Mouse (Mus musculus) layer of hippocampus, postnatal 10 days (tissue): ENCODE measurements around the gene Gm12166. TPM values are rescaled to one million over a fixed set of nuclear protein-coding genes. Genes with fewer than 3 reads are reported as not detected.
"Not testable (repeated sequence)": the region's sequence is repeated elsewhere in the genome, so short reads cannot be mapped to it uniquely, and the experiment has no call there.

Experiments used
- DNase-seq, 2 experiments: peaks; one replicate each; pipeline ENCODE4 v3.0.0; 2021; ENCODE audit warnings: low spot score in 2 of 2
- total RNA-seq, 2 experiments: library from RNA; stranded (reverse); gene quantifications; 2 replicates each; pipeline ENCODE4 v1.2.3; 2021

The Gm12166 gene
- total RNA-seq, 2 experiments from 2014 or later, result 3.6 to 3.7 TPM

DNA sequence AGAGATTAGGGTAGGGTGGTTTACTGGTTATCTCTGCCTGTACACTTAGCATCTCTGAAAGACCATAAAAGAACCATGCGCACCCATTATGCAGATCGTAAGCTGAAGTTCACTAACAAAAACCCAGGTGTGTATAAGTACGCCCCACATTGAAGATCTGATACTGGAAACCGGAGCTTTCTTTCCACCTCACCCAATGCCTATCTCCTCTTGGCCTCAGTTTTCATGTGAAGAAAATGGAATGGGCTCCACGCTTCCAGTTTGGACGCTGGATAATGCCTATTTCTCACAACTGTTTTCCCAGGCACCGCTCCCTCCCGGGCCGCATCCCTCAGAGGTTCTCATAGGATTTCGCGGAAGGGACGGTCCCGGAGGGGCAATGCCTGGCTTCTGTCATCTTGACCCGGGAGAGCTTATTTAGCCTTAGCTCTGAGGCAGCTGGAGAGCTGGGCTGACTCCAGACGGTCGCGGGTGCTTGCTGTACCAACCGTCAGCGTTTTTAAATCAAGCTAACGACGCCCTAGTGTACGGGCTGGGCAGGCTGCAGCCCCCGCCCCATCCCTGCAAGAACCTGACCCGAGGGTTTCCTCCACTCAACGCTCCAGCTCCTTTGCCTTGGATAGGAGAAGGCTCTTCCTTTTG, 4.8 kb upstream of the Gm12166 start:
- DNase-seq, result peak in 1 of 2 experiments; percentile 44

DNA sequence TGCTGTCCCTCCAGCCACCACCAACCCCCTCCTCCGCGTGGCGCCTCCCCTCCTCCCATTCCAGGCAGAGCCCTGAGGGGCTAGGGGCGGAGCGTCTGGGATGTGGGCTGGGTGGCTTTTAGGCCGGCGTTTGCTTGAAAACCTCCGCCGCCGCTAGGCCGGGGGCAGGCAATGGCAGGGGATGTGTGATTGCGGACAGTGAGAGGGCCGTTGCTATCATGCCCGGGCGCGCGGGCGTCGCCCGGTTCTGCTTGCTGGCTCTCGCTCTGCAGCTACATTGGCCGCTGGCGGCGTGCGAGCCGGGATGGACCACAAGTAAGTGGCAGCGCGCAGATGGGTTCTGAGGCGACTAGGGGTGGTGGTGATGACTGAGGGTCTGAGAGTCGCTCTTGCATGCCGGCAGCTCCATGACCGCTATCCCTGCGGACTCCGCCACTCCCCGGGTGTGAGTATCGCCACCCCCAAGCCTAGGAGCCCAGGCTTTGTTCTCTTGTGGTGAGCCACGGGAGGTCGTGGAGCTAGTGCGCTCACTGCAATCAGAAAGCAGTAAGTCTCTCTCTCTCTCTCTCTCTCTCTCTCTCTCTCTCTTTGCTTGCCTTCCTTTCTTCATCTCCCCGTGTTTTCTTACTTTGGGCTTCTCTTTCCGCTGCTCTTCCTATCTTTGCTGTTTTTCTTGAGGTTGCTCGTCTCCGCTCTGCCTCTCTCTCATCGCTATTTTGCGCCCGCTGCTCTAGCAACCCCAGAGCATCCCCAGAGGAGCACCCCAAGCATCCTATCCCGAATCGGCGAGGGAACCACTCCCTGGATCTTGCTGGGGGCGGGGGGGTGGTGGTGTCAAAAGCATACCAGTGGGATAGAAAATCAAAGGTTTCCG, 4.0 kb upstream of the Gm12166 start, which contains the start of gene Adam19:
Gene Adam19 (plus strand): TSS at position 97 of the 874 bp plus-strand sequence.
- DNase-seq, result peak; percentile 69 to 80

DNA sequence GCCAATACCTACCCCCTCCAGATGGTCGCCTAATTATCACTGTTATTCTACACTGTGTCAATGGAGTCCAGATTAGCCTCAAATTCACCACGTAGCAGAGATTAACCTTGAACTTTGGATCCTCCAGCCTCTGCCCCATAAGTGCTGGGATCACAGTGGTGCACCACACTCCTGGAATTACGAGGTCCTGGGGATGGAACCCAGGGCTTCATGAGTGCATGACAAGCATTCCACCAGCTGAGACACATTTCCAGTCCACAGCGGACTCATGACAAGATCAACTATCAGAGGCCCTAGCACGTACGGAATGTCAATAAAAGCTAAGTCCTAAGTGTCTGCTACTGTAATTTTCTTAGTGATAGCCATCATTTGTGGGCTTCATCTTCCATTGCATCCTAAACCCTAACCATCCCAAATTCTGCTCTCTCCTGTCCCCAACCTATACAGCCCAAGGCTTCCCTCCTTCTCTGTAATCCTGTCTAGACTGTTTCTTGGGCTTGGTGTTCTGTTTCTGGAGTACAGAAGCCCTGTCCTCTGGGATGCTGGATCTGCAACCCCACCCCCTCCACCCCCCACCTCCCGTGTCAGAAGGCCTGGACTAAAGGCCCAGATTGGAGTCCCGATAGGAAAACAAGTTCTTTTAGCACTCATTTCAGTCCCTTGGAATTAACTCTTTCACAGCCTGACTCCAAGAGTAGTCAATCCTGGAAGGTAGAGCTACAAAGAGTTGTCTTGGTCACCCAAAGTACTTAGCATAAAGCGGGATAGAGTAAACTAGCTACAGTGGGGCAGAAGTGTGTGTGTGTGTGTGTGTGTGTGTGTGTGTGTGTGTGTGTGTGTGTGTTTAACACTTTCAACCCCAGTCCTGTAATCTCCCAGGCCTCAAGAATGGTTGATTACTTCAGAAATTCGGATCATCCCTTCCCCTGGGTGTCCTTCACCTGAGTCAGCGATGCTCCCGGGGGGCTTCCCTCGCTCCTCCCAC, 3.1 kb upstream of the Gm12166 start:
- no peak for DNase-seq

DNA sequence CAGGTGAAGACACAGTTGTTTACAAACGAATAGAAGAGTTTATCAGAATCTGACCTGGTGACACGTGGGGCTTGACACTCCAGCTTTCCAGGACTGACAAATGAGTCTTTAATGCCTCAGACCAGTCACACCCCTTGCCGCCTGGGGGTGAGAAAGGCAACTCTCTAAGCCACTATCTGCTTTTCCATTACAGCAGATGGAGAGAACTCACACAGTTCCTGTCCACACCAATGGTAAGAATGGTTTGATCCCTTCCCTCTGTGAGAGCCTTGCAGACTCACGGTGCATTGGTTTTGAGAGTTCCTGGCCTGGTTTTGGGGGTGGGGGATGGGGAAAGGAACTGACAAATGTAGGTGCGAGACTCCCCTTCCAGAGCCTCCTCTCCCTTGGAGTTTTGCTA, 2.2 kb upstream of the Gm12166 start:
- no peak for DNase-seq

DNA sequence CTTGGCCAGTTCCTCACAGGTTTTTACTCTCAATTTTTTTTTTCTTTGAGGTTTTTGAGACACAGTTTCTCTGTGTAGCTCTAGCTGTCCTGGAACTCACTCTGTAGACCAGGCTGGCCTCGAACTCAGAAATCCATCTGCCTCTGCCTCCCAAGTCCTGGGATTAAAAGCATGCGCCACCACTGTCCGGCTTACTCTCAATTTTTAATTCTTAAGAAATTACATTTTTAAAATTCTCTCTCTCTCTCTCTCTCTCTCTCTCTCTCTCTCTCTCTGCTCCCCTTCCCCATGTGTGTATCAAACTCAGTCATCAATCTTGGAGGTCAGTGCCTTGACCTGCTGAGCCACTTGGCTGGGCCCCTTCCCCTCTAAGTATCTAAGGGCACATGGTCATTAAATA, 1.3 kb upstream of the Gm12166 start:
- DNase-seq, result not testable (repeated sequence)

DNA sequence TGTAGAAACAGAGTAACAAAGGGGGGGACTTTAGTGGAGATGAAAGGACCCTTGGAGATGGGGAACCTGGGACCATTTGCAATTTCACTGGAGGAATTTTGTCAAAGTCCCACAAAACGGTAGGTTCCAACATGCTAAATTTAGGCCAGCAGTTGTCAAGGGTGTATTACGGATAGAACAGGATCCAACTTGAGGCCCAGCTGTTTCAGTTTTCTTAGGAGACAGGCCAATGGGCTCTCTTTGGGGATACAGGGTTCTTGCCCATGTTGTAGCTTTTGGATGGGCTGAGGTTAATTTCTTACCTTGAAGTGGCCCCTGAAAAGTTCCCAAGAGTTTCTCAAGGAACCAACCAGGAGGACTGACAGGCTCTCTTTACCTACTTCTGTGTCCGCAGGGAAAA, 4.9 kb downstream of the Gm12166 start:
- no peak for DNase-seq

DNA sequence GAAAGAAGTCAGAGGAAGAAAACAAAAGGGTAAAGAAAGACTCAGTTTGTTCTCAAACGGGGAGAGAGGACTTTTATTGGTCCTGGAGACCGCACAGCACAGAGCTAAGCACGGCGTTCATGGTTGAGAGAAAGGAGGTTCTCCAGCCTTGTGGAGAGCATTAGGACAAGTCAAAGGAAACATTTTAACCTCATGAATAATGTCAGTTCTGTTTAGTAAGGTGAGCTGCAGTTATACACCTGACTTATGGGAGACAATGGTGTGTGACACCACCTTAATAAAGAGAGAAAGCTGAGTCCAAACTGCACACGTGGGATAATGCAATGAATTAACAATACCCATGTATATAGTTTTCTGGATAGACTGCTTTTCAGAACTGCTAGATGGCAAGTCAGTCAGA, 7.3 kb downstream of the Gm12166 start:
- DNase-seq, result no peak

DNA sequence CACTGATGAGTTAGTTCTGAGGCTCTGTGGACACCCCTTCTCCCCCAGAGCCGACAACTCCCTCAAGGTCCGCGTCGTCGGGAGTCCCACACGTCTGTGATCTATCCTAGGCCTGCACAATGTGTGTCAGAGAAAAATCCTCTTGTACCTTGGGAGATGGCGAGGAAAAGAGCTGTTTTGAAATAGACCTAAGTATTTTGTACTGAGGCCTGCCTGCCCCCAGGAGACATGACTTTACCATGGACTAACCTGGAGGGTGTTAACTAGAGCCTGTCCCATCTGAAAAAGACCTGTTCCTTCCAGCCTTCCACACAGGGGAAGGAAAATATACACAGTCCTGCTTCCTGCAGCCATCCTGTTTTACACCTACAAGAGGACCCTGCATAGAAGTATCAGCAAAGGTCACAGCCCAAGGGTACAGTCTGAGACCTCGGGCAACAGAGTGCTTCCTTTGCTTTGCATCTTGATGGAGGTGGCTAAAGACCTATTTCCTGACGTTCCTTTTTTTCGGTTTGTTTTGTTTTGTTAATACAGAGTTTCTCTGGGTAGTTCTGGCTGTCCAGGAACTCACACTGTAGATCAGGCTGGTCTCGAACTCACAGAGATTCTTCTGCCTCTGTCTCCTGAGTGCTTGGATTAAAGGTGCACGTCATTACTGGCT, 10.4 kb downstream of the Gm12166 start:
- no peak for DNase-seq

DNA sequence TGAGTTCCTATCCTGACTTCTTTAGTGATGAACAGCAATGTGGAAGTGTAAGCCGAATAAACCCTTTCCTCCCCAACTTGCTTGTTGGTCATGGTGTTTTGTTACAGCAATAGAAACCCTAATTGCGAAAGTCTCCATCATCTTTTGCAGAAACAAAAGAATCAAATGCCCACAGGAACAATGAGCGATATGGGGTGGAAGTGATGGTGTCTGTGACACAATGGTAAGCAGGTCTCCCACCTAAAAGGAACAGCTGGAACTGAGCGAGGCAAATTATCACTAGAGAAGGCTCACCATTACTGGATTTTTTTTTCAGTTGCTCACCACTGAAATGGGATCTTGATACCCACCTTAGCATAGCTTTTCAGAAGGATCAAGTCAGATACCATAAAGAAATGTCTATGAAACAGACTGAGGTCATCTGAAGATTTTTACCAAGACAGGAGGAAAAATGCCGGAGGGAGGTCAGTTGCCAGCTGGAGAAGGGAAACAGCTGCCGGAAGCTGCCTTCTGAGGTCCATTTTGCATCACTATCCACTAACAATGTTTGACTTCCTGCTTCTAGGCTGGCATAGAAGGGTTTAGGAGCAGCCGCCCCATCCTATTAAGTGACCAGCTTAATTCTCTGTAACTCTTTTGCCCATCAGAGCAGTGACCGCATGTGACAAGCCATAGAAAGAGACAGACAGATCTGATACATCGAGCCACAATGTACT, 11.1 kb downstream of the Gm12166 start:
- DNase-seq, result no peak

DNA sequence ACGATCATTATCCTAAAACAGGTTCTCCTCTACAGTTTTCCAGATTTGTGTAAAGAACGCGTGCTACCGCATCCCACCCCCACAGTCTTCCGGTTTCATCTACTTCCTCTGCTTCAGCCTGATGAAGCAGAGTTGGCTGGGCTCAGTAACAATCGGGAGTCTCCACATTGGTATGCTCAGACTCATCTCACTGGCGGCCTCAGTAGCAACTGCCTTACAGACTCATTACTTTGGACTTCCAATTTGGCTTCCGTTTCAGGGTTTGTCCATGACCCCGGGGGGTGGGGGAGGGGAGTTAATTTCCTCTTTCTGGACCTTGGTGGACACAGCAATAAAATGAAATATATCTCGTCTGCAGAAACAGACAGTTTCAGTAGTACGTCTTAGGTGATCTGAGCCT, 12.8 kb downstream of the Gm12166 start:
- DNase-seq, result peak in 1 of 2 experiments; percentile 18

DNA sequence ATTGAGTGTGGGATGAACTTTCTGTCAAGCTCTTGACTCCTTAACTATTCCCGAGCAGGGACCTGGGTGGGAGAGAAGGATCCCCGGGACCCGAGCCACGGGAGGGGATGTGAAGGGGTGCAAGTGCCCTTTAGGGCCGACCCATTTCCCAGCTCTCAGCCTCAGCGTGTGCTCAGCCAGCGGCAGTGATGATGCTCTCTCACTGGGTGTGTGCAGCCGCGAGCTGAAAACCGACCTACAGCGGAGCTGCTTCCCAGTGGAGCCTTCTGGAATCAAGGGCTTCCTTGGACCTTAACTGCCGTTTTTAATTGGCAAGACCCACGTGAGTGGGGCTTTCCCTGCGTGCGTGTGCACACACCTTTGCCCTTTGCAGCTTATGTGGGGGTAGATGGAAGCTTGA, 13.2 kb downstream of the Gm12166 start:
- DNase-seq, result no peak

DNA sequence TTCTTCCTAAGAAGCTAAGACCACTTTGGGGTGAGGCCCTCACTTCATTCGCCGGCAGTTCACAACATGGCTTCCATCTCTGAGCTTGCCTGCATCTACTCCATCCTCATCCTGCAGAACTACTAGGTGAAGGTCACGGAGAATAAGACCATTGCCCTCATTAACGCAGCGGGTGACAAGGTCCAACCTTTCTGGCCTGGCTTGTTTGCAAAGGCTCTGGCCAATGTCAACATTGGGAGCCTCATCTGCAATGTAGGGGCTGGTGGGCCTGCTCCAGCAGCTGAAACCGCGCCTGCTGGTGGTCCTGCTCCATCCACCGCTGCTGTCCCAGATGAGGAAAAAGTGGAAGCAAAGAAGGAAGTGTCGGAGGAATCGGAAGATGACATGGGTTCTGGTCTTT, 15.7 kb downstream of the Gm12166 start:
- no peak for DNase-seq

DNA sequence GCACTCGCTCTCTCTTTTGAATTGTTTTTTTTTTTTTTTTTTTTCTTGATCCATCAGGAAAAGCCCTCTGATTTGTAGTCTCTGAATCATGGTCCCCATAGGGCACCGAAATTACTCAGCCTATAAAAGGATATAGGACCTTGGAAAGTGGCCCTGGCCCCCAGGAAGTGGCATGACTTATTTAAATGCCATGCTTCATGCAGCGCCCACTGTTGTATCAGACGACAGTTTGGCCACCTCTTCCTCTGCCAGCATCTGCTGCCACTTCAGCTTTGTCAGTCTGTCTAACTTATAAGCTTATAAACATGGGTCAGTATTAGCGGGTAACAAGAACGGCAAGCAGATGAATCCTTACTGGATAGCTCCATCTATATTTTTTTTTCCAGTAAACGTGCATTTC, 19.2 kb downstream of the Gm12166 start:
- DNase-seq, result no peak

DNA sequence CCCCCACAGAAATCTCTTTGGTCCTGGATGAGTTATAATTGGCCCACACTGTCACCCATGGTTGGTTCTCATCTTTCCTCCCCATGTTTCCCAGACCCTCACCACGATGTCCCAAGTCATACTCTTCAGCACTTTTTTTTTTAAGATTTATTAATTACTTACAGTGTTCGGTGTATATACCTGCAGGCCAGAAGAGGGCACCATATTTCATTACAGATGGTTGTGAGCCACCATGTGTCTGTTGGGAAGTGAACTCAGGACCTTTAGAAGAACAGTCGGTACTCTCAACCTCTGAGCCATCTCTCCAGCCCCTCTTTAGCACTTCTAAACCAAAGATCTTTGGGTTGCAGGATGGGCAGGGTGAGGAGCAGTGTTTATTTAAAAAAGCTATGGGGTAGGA, 20.7 kb downstream of the Gm12166 start:
- no peak for DNase-seq

DNA sequence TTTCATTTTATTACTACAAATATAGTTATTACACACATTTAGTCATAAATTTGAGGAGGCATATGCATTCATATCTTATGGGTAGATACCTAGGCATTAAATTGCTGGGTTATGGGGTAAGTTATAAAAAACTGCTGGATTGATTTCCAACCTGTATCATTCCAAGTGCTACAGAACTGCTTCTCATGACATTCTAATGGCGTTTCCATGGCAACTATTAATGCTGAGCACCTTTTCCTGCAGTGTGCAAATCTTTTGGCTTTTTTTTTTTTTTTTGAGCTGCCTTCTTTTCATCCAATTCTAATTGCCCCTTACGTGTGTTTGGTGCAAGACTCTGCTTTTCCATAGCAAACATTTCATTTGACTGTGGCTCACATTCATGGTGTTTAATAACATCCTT, 22.1 kb downstream of the Gm12166 start:
- DNase-seq, result no peak

DNA sequence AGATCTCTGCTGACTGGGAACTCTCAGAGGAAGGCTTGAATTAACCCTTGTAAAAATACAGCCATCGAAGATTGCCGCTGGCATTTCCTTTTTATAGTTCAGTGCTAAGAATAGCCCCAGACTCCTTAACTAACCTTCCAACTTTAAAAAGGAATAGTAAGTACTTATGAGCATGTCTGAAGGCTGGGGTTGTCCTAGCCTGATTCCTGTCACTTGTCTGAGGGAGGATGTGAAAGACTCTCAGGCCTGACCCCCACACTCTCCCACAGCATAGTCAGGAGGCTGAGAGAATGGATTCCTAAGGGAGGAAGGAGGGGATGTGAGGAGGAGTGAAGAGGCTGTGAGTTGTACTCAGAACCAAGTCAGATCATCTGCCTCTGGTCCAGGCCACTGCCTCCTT, 22.6 kb downstream of the Gm12166 start:
- DNase-seq, result no peak

DNA sequence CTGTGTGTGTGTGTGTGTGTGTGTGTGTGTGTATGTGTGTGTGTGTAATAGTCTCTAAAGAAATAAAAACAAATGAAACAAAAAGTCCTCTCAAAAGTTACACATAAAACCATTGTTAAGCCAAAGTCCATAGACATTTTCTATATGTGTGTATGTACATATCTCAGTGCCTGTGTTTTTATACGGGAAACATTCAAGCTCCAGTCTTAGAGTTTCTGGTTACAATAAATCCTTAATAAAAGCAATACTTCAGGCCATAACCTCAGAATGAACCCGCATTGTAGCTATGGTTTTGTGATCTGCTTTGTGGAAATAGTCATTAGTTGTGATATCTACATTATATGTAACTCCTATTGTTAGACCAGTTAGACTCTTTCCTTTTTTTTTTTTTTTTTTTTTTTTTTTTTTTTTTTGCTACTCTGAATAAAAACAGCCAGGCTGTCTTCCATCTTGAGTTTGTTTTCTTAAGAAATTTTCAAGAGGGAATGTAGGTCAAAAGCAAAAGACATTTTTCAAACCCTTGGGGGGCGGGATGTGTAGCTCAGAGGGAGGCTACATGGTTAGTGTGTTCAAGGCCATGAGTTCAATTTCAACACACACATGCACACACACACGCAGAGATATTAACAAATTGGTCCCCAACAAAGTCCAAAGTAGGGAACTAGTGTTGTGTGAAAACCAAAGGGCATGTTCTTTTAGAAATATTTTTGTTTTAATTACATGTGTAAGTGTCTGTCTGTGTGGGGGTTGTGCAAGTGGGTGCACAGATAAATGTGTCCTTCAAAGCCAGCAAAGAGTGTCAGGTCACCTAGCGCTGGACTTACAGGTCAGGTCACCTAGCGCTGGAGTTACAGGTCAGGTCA, 23.9 kb downstream of the Gm12166 start:
- no peak for DNase-seq

DNA sequence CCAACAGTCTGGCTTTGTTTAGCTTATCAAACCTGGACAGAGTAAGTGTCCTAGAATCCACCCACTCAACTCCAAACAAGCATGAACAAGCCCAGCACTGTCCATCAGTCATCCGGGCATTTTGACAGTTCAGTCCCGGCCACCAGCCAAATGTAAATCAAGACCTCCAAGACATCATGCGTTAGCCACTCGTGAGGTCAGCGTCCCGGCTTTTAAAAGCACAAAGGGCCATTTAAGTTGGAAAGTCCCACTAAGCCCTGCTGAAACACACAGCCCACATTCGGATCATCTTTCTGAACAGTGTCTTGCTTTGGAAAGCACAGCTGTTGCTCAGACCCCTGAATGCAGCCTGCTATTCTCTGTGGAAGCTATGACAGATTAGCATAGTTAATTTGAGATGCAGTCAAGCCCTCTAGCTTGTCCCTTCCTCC, 26.1 kb downstream of the Gm12166 start:
- DNase-seq, result peak in 1 of 2 experiments; percentile 16

DNA sequence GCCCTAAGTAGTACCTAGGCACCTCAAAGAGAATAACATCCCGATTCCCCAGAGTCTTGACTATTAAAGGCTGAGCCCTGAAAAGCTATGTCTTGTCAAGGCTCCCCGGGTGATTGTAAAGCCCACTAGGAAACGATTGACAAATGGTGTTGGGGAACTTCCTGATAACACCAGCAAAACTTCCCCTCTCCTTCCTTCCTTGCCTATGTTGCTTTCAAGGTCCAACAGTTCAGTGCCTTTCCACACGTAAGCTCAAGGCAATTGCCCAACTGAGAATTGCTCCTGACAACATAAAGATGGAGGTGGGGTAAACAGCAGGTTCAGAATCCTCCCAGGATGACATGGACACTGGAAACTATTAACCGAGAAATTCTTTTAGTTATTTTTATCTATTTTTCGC, 29.1 kb downstream of the Gm12166 start:
- DNase-seq, result peak in 1 of 2 experiments; percentile 2
